Mouse (Mus musculus): Measurements from ENCODE around the gene Zfp536.

Zfp536 gene

DNA sequence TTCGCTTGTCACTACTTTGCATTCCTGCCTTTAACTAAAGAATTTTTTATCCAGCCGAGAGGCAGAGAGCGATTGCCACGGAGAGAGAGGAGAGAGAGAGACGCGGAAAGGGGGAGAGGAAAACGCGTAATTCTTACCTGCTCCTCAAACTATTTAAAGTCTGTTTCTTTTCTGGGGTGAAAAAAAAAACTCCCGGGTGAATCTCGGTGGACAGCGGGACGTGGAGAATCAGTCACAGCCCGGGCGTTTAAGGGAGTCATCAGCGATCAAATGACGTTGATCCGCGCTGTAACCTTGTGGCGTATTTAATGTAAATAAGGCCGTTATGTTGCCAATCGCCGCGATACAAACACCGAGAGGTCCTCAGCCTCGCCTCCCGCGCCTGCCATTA, at the start of gene Zfp536:
TSS of gene Zfp536 (minus strand) at position 330 of the 391 bp plus-strand sequence.
- no peak for DNase-seq

DNA sequence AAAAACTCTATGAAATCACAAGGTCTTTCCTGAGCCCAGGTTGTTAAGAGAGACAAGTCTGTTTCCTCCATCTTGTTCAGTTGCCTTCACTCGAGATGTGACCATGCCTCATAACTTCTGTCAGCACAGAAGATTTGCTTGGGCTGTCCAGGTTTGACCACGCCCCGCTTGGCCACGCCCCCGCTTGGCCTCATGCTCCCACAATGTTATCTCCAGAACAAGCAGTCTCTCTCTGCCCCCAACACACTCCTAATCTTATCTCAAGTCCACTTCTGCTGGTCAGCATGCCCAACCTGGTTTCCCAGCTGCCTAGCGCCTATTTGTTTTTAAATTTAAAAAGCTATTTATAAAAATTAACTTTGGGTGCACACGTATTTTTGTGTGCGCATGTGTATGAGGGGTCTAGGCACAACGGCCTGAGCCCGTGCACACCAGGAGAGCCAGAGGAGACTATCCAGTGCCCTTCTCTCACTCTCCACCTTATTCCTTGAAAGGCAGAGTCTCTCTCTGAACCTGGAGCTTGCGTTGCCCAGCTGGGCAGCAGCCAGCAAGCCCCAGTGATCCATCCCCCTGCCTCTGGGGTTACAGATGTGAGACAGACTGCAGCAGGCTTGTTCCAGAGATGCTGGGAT, 47.3 kb upstream of the Zfp536 start:
- no peak for DNase-seq

DNA sequence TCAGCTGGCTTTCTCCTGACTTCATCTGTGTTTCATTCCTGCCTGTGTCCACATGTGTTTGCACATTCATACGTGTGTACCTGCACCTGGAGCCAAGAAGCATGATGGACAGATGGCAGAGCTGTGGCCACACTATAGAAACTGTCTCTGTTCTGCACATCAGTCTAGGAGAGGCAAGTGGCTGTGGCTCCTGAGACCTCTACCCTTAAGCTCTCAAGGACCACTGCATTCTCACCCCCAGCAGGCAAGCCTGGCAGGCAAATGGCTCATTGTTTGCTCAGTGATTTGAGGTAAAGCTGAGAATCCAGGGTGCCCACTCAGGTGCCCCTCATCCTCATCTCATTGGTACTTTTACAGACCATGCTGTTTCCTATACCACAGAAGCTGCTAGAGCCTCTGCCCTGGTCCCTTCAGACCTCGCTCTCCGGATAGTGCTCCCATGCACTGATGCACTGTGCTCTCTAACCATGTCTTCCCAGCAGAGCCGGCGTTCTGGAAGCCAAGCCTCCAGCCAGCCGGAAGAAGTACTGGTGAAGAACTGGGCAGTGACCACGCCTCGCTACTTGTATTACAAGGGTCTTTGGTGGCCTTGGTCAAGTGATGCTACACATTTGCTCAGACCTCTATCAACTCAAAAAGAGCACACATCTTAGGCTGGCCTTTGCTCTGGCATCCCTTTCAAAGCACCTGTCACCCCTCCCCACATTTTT, 45.3 kb upstream of the Zfp536 start:
- DNase-seq: no peak

GRCm38 (mm10) chr7:37816901-37817300, 43.5 kb upstream of the Zfp536 start:
- DNase-seq: no peak

DNA sequence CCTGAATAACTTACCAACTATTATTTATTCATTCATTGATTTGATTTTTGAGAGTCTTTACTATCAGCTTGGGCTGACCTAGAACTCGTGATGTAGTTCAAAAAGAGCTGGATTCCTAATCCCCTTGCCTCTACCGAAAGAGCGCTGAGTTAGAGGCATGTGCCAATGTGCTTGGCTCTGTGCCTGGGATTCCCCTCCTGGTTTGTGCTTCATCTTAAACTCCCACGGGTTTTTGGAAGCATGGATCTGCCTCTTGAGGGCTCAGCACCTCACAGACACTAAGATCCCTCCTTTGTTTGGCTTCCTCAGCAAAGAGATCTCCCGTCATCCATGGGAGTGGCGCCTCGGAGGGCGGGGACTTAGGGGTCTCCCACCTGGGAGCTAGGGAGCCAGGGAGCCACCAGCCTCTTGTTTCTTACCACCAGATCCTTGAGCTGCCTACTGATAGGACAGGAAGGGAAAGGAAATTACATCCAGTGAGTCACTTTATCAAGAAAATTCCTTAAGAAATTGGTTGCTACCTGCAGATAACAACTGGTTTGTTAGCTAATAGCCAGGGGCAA, 41.5 kb upstream of the Zfp536 start:
- no peak for DNase-seq

GRCm38 (mm10) chr7:37813676-37814075, 40.2 kb upstream of the Zfp536 start:
- no peak for DNase-seq

GRCm38 (mm10) chr7:37809908-37810307, 36.5 kb upstream of the Zfp536 start:
- no peak for DNase-seq

GRCm38 (mm10) chr7:37809001-37809400, 35.6 kb upstream of the Zfp536 start:
- DNase-seq: no peak

DNA sequence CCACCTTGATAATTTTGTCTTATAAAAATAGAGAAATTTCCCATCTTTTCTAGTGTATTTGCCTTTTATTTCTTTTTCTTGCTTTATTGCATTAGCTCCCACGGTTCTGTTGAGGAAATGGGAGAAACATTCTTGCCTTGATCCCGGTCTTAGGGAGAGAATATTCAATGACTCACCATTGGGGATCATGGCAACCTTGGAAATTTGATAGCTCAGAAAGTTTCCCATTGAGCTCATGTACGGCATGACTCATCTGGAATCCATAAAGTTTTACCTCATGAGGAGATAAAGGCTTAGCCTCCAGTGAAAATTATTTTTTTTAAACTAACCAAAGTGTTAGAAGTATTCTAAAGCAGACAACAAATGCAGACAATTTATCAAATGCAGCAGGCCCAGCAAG, 27.7 kb upstream of the Zfp536 start:
- no peak for DNase-seq

GRCm38 (mm10) chr7:37788721-37789120, 15.3 kb upstream of the Zfp536 start:
- no peak for DNase-seq

DNA sequence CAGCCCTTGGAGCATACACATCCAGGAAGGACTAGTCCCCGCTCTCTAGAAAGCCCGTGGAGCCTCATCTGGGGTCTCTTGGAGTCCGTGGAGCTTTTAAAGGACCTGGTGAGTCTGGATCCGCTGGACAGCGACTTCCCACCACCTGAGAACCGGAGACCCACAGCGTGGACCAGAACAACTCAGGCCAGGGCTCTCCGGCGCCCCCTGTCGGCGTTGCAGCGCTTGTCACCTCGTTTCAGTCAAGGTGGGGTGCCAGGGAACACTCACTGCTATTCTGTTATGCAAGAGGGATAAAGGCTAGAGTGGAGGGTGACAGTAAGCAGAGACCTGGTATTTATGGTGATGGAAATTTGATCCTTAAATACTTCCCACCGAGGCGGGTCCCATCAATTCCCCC, 2.1 kb upstream of the Zfp536 start:
- DNase-seq: no peak

DNA sequence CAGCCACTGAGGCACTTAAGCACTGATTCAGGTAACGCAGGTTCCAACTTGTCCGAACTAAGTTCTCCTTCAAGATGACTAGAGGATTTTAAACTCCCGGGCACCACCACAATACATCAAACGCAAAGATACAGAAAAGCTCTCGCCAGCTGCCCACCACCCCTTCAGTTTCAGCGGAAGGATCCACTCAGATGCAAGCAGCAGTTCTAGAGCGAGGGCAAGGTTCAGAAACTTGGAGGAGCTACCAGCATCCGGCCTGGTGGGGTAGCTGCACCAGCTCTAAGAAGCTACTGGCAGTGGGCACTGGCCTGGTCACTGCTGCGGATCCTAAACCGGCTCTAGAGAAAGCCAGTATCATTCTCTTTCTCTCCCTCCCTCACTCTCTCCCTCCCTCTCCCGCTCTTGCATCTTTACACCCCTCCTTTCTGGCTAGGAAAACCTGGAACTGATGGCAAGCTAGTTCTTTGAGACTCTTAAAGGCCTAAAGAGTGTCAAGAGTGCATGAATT, 1.1 kb upstream of the Zfp536 start:
- DNase-seq: no peak

DNA sequence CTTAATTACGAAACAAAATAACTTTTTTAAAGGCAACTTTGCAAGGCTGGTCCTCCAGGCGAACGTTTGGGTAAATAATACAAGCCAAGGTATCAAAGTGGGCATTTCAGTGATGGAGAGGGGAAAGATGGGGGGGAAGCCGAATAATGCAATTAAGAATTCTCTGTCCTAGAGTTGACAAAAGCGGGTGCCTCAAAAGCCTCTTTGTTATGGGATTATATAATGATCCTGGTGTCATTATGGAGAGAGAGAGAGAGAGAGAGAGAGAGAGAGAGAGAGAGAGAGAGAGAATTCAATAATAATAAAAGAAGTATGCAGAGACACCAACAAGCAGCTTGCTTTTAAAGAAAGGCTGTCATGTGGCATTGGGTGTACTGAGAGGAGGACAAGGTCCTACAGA, 465 bp upstream of the Zfp536 start:
- DNase-seq: no peak

DNA sequence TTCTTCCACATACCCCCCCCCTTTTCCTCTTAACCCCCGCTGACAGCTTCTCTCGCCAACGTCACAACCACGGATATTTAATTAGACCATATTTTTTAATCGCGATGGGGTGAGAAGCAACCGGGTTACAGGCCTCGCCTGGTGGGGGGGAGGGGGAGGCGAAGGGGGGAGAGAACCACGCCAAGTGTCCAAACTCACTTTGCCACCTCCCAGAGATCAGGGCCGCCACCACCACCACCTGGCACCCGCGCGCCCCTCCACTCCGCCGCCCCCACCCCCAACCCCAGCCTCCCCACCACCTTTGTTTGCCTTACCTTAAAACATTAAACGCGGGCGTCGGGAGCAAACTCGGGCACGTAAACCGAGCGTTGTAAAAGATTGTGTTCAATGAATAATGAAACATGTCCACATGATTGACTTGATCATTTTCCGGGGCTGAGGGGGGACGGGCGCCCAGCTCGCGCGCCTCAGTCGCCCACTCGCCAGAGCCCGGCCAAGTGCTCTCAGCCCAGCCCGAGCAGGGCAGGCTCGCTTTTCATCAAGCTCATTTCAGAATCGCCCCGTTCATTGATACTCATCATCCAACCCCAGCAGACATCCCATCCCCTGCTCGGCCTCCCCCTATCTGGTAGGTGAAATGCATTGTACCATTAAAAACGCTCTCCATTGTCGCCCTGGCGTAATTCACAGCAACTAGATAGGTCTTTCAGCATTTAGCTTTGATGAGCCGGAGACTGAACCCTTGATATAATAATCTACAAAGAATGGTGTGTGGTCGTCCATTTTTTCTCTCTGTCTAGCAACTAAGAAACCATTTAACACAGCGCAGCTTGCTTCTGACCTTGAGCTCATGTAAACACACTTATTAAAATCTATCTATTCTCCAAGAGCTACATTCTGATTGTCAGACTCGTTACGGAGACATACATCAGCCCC, 797 bp downstream of the Zfp536 start:
- no peak for DNase-seq

DNA sequence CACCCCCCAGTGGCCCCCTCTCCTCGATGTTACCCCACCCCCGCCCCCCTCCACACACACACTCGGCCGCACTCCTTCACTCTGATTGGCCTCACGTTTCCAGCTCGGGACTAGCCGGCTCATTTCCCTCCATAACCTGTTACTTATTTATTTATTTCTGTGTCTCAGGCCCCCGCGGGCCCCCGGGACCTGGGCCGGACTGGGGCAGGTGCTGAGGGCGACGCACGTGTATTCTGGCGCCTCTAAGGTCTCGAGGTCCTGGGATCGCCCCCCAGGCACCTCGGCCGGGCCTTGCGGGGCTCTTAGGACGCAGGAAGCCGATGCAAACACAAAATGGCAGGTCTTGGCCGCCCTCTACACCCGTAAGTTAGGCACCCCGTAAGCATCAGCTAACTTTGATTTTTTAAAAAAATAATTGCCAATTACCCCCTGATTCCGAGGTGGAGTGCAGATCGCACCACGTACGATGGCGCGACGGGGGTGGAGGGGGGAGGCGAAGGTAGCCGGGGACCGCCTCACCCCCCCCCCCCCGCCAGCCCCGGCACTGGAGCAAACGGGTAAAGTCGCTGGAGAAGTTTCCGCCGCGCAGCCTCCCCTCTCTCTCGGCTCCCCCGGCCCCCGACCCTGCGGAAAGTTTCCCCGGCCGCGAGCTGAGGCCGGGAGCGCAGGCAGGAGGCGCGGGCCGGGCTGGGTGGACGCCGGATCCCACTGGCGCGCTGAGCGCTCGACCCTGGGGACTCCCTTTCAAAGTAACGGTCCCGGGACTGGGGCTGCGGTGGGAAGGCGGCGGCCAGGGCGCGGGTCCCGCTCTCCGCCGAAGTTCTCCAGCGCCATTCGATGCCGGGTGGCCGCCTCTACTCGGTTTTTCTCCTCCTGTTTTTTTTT, 1.7 kb downstream of the Zfp536 start:
- DNase-seq: no peak

- DNase-seq: no peak
Measured at GRCm38 (mm10) chr7:37770400-37771050, 2.9 kb downstream of the Zfp536 start.

- no peak for DNase-seq
Measured at GRCm38 (mm10) chr7:37769526-37770399, 3.7 kb downstream of the Zfp536 start.

GRCm38 (mm10) chr7:37769004-37769403, 4.4 kb downstream of the Zfp536 start:
- no peak for DNase-seq

DNA sequence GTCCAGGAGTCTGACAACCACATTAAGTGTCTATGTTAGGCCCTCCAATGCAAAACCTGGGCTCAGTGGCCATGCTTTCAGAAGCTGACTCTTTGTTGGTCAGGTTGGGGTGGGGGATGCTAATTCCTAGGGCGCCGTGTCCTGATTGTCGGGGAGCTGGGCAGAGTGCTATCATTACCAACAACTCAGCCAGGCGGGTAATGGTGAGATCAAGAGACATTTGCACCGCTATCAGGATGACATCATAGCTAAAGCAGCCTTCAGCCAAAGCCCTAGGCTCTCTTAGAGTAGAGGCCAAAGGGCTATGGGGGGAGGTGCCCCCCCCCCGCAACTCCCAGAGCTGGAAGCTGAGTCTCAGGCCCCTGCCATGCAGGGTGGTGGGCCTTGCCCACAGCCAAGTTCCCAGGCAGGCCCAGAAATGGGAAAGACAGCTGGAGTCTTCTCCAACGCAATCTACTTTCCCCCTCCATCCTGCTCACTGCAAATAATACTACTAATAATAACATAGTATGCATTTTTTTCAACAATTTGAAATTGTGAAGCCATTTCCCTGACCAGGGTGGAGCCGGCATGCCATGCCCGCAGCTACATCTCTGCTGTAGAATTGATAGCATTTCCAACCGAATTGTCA, 5.0 kb downstream of the Zfp536 start:
- DNase-seq: no peak

GRCm38 (mm10) chr7:37758886-37759285, 14.6 kb downstream of the Zfp536 start:
- no peak for DNase-seq
